Mouse (Mus musculus) stomach, embryonic 16.5 days (tissue): ENCODE data around the gene Bak1. TPM values are rescaled to one million over a fixed set of nuclear protein-coding genes. Genes with fewer than 3 reads are reported as not detected.

ENCODE experiments used
- ATAC-seq: fragments of 200-750 bp; cut with Nextera tagmentation; 2 replicates; pipeline ENCODE4 v1.8.0; 2017; ENCODE audit warnings: moderate number of reproducible peaks, moderate TSS enrichment; ENCODE audit not compliant: insufficient read depth, low FRiP score
- H3K27ac ChIP-seq: fragments of 300-500 bp; sonication (generic); 2 replicates; pipeline ENCODE4 v1.5.1; 2014; ENCODE audit warnings: low read length
- H3K27me3 ChIP-seq: fragments of 300-500 bp; sonication (generic); 2 replicates; pipeline ENCODE4 v1.6.1; 2014; ENCODE audit warnings: low read length, control low read depth, mixed read lengths; ENCODE audit not compliant: control insufficient read depth, insufficient read depth
- H3K36me3 ChIP-seq: fragments of 300-500 bp; sonication (generic); 2 replicates; pipeline ENCODE4 v1.6.1; 2014; ENCODE audit warnings: low read length; ENCODE audit not compliant: control insufficient read depth, insufficient read depth
- H3K4me1 ChIP-seq: fragments of 300-500 bp; sonication (generic); 2 replicates; pipeline ENCODE4 v1.6.1; 2014; ENCODE audit warnings: low read length, control low read depth, mixed read lengths; ENCODE audit not compliant: control insufficient read depth, insufficient read depth
- H3K4me2 ChIP-seq: fragments of 300-500 bp; sonication (generic); 2 replicates; pipeline ENCODE4 v1.6.1; 2014; ENCODE audit warnings: low read depth, low read length, mixed read lengths
- H3K4me3 ChIP-seq: fragments of 300-500 bp; sonication (generic); replicated peaks from 2 replicates; pipeline ENCODE4 v1.5.1; 2014; ENCODE audit warnings: mild to moderate bottlenecking, low read length
- H3K9ac ChIP-seq: fragments of 300-500 bp; sonication (generic); 2 replicates; pipeline ENCODE4 v1.6.1; 2014; ENCODE audit warnings: low read length
- H3K9me3 ChIP-seq: fragments of 300-500 bp; sonication (generic); replicated peaks from 2 replicates; pipeline ENCODE4 v1.6.1; 2016; ENCODE audit warnings: low read length, control low read depth; ENCODE audit not compliant: control insufficient read depth
- WGBS: fragments of 180-500 bp; shearing (Covaris S2); extraction: QIAGEN DNeasy Blood & Tissue Kit; methylation state at CpG from one replicate; pipeline ENCODE4 v1.1.7; 2014; 5-methylcytosine and 5-hydroxymethylcytosine counted together
- polyA plus RNA-seq: library from polyadenylated mRNA; unstranded; fragments of >200 nt; fragmentation: Nextera tagmentation; extraction: Ambion mirVana; gene quantifications from 2 replicates; pipeline ENCODE4 v1.2.1, GENCODE M21; 2015

Gene Bak1
- 6.7 and 7.0 TPM in 2 replicates for polyA plus RNA-seq

- Histone ChIP-seq H3K4me3 (peak within 1 kb of the TSS; percentile 88), H3K9me3 (no peaks in the 10 kb centered on the region), H3K9ac (peak within 1 kb of the TSS; percentile 99), H3K27ac (peak within 1 kb of the TSS; percentile 82), H3K4me1 (peaks cover 15% of the 10 kb centered on the region), H3K4me2 (peak within 1 kb of the TSS; percentile 82), H3K27me3 (no peaks in the 10 kb centered on the region), H3K36me3 (no peaks in the 10 kb centered on the region; the same call in 1 of the 2 replicates)
- no peak for ATAC-seq
- 63% methylated on average over 2 of the region's 4 CpGs for WGBS
Observed at GRCm38 (mm10) chr17:27028909-27029308, at the start of gene Bak1. Bak1 (minus strand) TSS chr17:27029009.

GRCm38 (mm10) chr17:27078499-27078898, 49.7 kb upstream of the Bak1 start:
- 74% methylated on average over 6 of the region's 6 CpGs for WGBS
- no peak for ATAC-seq
- peaks cover 23% of the 10 kb centered on the region for H3K4me1 ChIP-seq

GRCm38 (mm10) chr17:27077920-27078319, 49.1 kb upstream of the Bak1 start:
- Histone ChIP-seq H3K36me3 (peaks cover 10% of the 10 kb centered on the region), H3K4me2 (no peak overlapping the region), H3K9me3 (0 out of 2 replicates have a peak, but pooled peaks cover 3% of the 10 kb centered on the region), H3K9ac (no peak overlapping the region), H3K27ac (no peak overlapping the region), H3K27me3 (no peaks in the 10 kb centered on the region), H3K4me1 (peaks cover 21% of the 10 kb centered on the region), H3K4me3 (no peak overlapping the region)
- no peak for ATAC-seq
- 83% methylated on average over 6 of the region's 6 CpGs for WGBS

More at GRCm38 (mm10) chr17:27078499-27078898, 49.7 kb upstream of the Bak1 start:
- Histone ChIP-seq H3K27ac (no peak overlapping the region), H3K36me3 (peaks cover 10% of the 10 kb centered on the region), H3K4me3 (no peak overlapping the region), H3K9ac (no peak overlapping the region), H3K27me3 (no peaks in the 10 kb centered on the region), H3K4me2 (no peak overlapping the region), H3K9me3 (0 out of 2 replicates have a peak, but pooled peaks cover 3% of the 10 kb centered on the region)

- Histone ChIP-seq H3K27me3 (no peaks in the 10 kb centered on the region), H3K4me3 (no peak overlapping the region), H3K4me2 (no peak overlapping the region), H3K9ac (no peak overlapping the region), H3K4me1 (peaks cover 23% of the 10 kb centered on the region), H3K9me3 (0 out of 2 replicates have a peak, but pooled peaks cover 3% of the 10 kb centered on the region), H3K27ac (no peak overlapping the region), H3K36me3 (peaks cover 10% of the 10 kb centered on the region)
- no peak for ATAC-seq
- 94% methylated on average over 7 of the region's 7 CpGs for WGBS
Observed at GRCm38 (mm10) chr17:27077133-27077532, 48.3 kb upstream of the Bak1 start.

GRCm38 (mm10) chr17:27074849-27075745, 46.3 kb upstream of the Bak1 start:
- Histone ChIP-seq H3K36me3 (peaks cover 10% of the 10 kb centered on the region), H3K27me3 (no peaks in the 10 kb centered on the region), H3K4me1 (peaks cover 26% of the 10 kb centered on the region), H3K9me3 (0 out of 2 replicates have a peak, but pooled peaks cover 3% of the 10 kb centered on the region), H3K4me3 (no peak overlapping the region), H3K9ac (no peak overlapping the region; the same call in 1 of the 2 replicates), H3K4me2 (no peak overlapping the region), H3K27ac (peak overlapping the region; percentile 82)
- no peak for ATAC-seq
- 70% methylated on average over 17 of the region's 17 CpGs for WGBS

- Histone ChIP-seq H3K4me3 (no peak overlapping the region), H3K4me2 (no peak overlapping the region), H3K27ac (peak overlapping the region; percentile 82; the same call in 1 of the 2 replicates), H3K9ac (peak overlapping the region; percentile 7; the same call in 1 of the 2 replicates), H3K4me1 (peaks cover 34% of the 10 kb centered on the region), H3K27me3 (no peaks in the 10 kb centered on the region), H3K9me3 (0 out of 2 replicates have a peak, but pooled peaks cover 3% of the 10 kb centered on the region), H3K36me3 (peaks cover 10% of the 10 kb centered on the region)
- ATAC-seq: no peak
- WGBS: 60% methylated on average over 6 of the region's 6 CpGs
Observed at GRCm38 (mm10) chr17:27074236-27074635, 45.4 kb upstream of the Bak1 start.

GRCm38 (mm10) chr17:27073778-27074177, 45.0 kb upstream of the Bak1 start:
- H3K27me3 ChIP-seq: no peaks in the 10 kb centered on the region
- H3K36me3 ChIP-seq: peaks cover 10% of the 10 kb centered on the region
- H3K4me2 ChIP-seq: no peak overlapping the region
- H3K9ac ChIP-seq: no peak overlapping the region
- peak; percentile 44; the same call in 1 of the 2 replicates for ATAC-seq
- peaks cover 35% of the 10 kb centered on the region for H3K4me1 ChIP-seq
- H3K27ac ChIP-seq: peak overlapping the region; percentile 82; the same call in 1 of the 2 replicates
- 64% methylated on average over 9 of the region's 9 CpGs for WGBS
- 0 out of 2 replicates have a peak, but pooled peaks cover 3% of the 10 kb centered on the region for H3K9me3 ChIP-seq
- no peak overlapping the region for H3K4me3 ChIP-seq

GRCm38 (mm10) chr17:27073126-27073525, 44.3 kb upstream of the Bak1 start:
- Histone ChIP-seq H3K4me2 (no peak overlapping the region), H3K4me3 (no peak overlapping the region), H3K36me3 (peaks cover 10% of the 10 kb centered on the region), H3K4me1 (peaks cover 35% of the 10 kb centered on the region), H3K27me3 (no peaks in the 10 kb centered on the region), H3K27ac (no peak overlapping the region), H3K9ac (no peak overlapping the region), H3K9me3 (0 out of 2 replicates have a peak, but pooled peaks cover 3% of the 10 kb centered on the region)
- 76% methylated on average over 5 of the region's 5 CpGs for WGBS
- ATAC-seq: no peak

GRCm38 (mm10) chr17:27072363-27072762, 43.6 kb upstream of the Bak1 start:
- Histone ChIP-seq H3K4me3 (no peak overlapping the region), H3K9ac (no peak overlapping the region), H3K27me3 (no peaks in the 10 kb centered on the region), H3K36me3 (peaks cover 4% of the 10 kb centered on the region; the same call in 1 of the 2 replicates), H3K9me3 (no peaks in the 10 kb centered on the region), H3K4me1 (peaks cover 35% of the 10 kb centered on the region), H3K4me2 (no peak overlapping the region), H3K27ac (no peak overlapping the region)
- WGBS: 93% methylated on average over 8 of the region's 8 CpGs
- ATAC-seq: no peak
